ENCODE assay signal across 11 mouse cellular contexts in the genomic region with DNA sequence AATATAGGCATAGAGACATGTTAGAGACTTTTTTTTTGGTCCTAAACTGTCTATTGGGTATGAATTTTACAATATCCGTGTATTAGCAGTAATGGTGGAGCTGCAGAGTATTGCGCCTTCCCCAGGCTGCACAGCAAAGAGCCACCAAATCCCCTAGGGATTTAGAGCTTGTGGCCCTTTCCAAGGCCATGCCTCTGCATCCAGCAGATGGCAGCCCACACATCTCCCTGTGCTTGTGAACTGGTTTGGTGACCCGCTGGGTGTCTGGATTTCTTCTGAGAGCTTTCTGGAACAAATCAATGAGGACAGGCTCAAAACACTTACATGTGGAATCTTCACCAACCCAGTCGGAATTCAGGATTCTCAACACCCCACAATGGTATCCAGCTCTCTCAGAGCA.
DNase-seq lines count a peak whose midpoint lies in the region; ATAC-seq and TF ChIP-seq lines count a peak whose summit lies in the region.
"Had no signal": no experiment of that assay in that cellular context is flagged by ENCODE, and none has a peak within 500 bp of the region (broad histone marks: within the 10 kb centered on the region; RNA-seq: fewer than 3 reads in every experiment).

No protein-coding gene starts in this region.

- WGBS in forebrain, postnatal 0 days, result 71% methylated on average over 4 of the region's 4 CpGs
- WGBS in forebrain, embryonic 13.5 days, result 61% methylated on average over 4 of the region's 4 CpGs
- 59% methylated on average over 4 of the region's 4 CpGs for WGBS in liver, postnatal 0 days (ENCODE audit: insufficient replicate concordance)

- no peak for ATAC-seq in forebrain, postnatal 0 days
- no peak for ATAC-seq in forebrain, embryonic 13.5 days
- no peak for ATAC-seq in liver, postnatal 0 days

- TF ChIP-seq EP300 in liver, postnatal 0 days (IDR thresholded peaks at IDR 0.05; ENCODE audit: low read depth), result no peak

- H3K4me1 ChIP-seq in forebrain, postnatal 0 days (ENCODE audit: insufficient read depth), result no peaks in the 10 kb centered on the region
- H3K4me1 ChIP-seq in forebrain, embryonic 13.5 days, result peaks cover 30% of the 10 kb centered on the region
- no peaks in the 10 kb centered on the region for H3K4me1 ChIP-seq in liver, postnatal 0 days (ENCODE audit: insufficient read depth)

- DNase-seq in forebrain, postnatal 0 days, result no peak
- DNase-seq in liver, postnatal 0 days, result peak; percentile 24
- no peak for DNase-seq in liver
- DNase-seq in adipocyte (ENCODE audit: low spot score), result peak; percentile 54
- DNase-seq in retina, postnatal 1 day, result peak; percentile 72
- no peak for DNase-seq in urinary bladder, postnatal 25 days (ENCODE audit: low spot score)
- DNase-seq in testis, postnatal 14 days (ENCODE audit: low spot score), result no peak

- TF ChIP-seq CTCF in forebrain, postnatal 0 days (IDR thresholded peaks at IDR 0.05; ENCODE audit: low read depth), result peak; percentile 50
- peak; percentile 56 for TF ChIP-seq CTCF in liver, postnatal 0 days (IDR thresholded peaks at IDR 0.05; ENCODE audit: low read depth)

- H3K4me3 ChIP-seq in forebrain, postnatal 0 days (ENCODE audit: low read depth, low read length), result no peak overlapping the region
- no peak overlapping the region for H3K4me3 ChIP-seq in forebrain, embryonic 13.5 days
- H3K4me3 ChIP-seq in liver, postnatal 0 days (ENCODE audit: low read depth, low read length), result no peak overlapping the region
- H3K4me3 ChIP-seq: erythroblast, embryonic 14.5 days; heart, embryonic 15.5 days; neural tube, embryonic 13.5 days had no signal

- H3K27me3 ChIP-seq in forebrain, postnatal 0 days (ENCODE audit: insufficient read depth, low read length), result peaks cover 5% of the 10 kb centered on the region; the same call in 1 of the 2 replicates
- H3K27me3 ChIP-seq in forebrain, embryonic 13.5 days, result peaks cover 74% of the 10 kb centered on the region
- H3K27me3 ChIP-seq in liver, postnatal 0 days (ENCODE audit: insufficient read depth, low read length), result no peaks in the 10 kb centered on the region
- H3K27me3 ChIP-seq: heart, embryonic 15.5 days; neural tube, embryonic 13.5 days had no signal

- no peak overlapping the region for H3K27ac ChIP-seq in forebrain, postnatal 0 days (ENCODE audit: low read depth, low read length)
- no peak overlapping the region for H3K27ac ChIP-seq in forebrain, embryonic 13.5 days
- no peak overlapping the region for H3K27ac ChIP-seq in liver, postnatal 0 days (ENCODE audit: low read depth)
- H3K27ac ChIP-seq: heart, embryonic 15.5 days; neural tube, embryonic 13.5 days had no signal

- no peaks in the 10 kb centered on the region for H3K36me3 ChIP-seq in forebrain, postnatal 0 days (ENCODE audit: insufficient read depth)
- H3K36me3 ChIP-seq in forebrain, embryonic 13.5 days (ENCODE audit: poor library complexity, severe bottlenecking), result no peaks in the 10 kb centered on the region
- no peaks in the 10 kb centered on the region for H3K36me3 ChIP-seq in liver, postnatal 0 days (replicated peaks; ENCODE audit: insufficient read depth, low read length)
- H3K36me3 ChIP-seq: heart, embryonic 15.5 days; neural tube, embryonic 13.5 days had no signal

- H3K4me2 ChIP-seq in forebrain, postnatal 0 days (ENCODE audit: low read depth), result no peak overlapping the region
- no peak overlapping the region for H3K4me2 ChIP-seq in forebrain, embryonic 13.5 days
- H3K4me2 ChIP-seq in liver, postnatal 0 days (ENCODE audit: low read depth, low read length), result no peak overlapping the region
- H3K4me2 ChIP-seq: heart, embryonic 15.5 days; neural tube, embryonic 13.5 days had no signal

- H3K9me3 ChIP-seq in forebrain, postnatal 0 days (ENCODE audit: low read length), result no peaks in the 10 kb centered on the region
- no peaks in the 10 kb centered on the region for H3K9me3 ChIP-seq in forebrain, embryonic 13.5 days (replicated peaks)
- H3K9me3 ChIP-seq in liver, postnatal 0 days (ENCODE audit: low read length), result no peaks in the 10 kb centered on the region
- H3K9me3 ChIP-seq: heart, embryonic 15.5 days; neural tube, embryonic 13.5 days had no signal

- no peak overlapping the region for H3K9ac ChIP-seq in forebrain, postnatal 0 days
- H3K9ac ChIP-seq in forebrain, embryonic 13.5 days, result no peak overlapping the region
- no peak overlapping the region for H3K9ac ChIP-seq in liver, postnatal 0 days (replicated peaks)
- H3K9ac ChIP-seq: heart, embryonic 15.5 days; neural tube, embryonic 13.5 days had no signal

Comparison
In these comparisons a context has a peak if more than half of its experiments do, and no peak if none do; other contexts are left out.
1. DNase-seq: peak in liver, postnatal 0 days (single experiment), adipocyte (single experiment) and retina, postnatal 1 day (single experiment); none in forebrain, postnatal 0 days (single experiment), liver (single experiment), urinary bladder, postnatal 25 days (single experiment) and testis, postnatal 14 days (single experiment).